Mouse (Mus musculus): Measurements from ENCODE around the gene Rhbdf1. TPM values are rescaled to one million over a fixed set of nuclear protein-coding genes. Genes with fewer than 3 reads are reported as not detected.

Rhbdf1 gene
- polyA plus RNA-seq, 1 experiment from 2014 or later = 51.5 TPM

GRCm38 (mm10) chr11:32234816-32235485 lies 12.9 kb upstream of the Rhbdf1 start:
- H3K27ac ChIP-seq (ENCODE audit: low read length) = peak overlapping the region; percentile 49
- H3K4me1 ChIP-seq (ENCODE audit: control insufficient read depth, insufficient read depth, low read length) = peaks cover 22% of the 10 kb centered on the region
- 84% methylated on average over 6 of the region's 6 CpGs for WGBS
- no peak overlapping the region for H3K4me3 ChIP-seq (ENCODE audit: low read length)
- no peak for ATAC-seq
- peaks cover 9% of the 10 kb centered on the region; the same call in 1 of the 2 replicates for H3K36me3 ChIP-seq (ENCODE audit: control insufficient read depth, insufficient read depth, low read length)
- H3K27me3 ChIP-seq (replicated peaks; ENCODE audit: control insufficient read depth, insufficient read depth, low read length) = no peaks in the 10 kb centered on the region
- H3K4me2 ChIP-seq (ENCODE audit: low read depth, low read length) = no peak overlapping the region
- no peaks in the 10 kb centered on the region for H3K9me3 ChIP-seq (ENCODE audit: control insufficient read depth, low read length)
- no peak overlapping the region for H3K9ac ChIP-seq (ENCODE audit: low read depth, low read length)

- Histone ChIP-seq H3K4me3 (ENCODE audit: low read length) (no peak overlapping the region), H3K9ac (ENCODE audit: low read depth, low read length) (no peak overlapping the region), H3K36me3 (ENCODE audit: control insufficient read depth, insufficient read depth, low read length) (peaks cover 11% of the 10 kb centered on the region; the same call in 1 of the 2 replicates), H3K9me3 (ENCODE audit: control insufficient read depth, low read length) (no peaks in the 10 kb centered on the region), H3K27ac (ENCODE audit: low read length) (no peak overlapping the region), H3K4me2 (ENCODE audit: low read depth, low read length) (no peak overlapping the region), H3K4me1 (ENCODE audit: control insufficient read depth, insufficient read depth, low read length) (peaks cover 22% of the 10 kb centered on the region), H3K27me3 (replicated peaks; ENCODE audit: control insufficient read depth, insufficient read depth, low read length) (no peaks in the 10 kb centered on the region)
- ATAC-seq = no peak
- WGBS = 89% methylated on average over 3 of the region's 3 CpGs
These were observed 11.8 kb upstream of the Rhbdf1 start for GRCm38 (mm10) chr11:32233895-32234294.

GRCm38 (mm10) chr11:32232848-32233247 lies 10.7 kb upstream of the Rhbdf1 start:
- Histone ChIP-seq H3K4me3 (ENCODE audit: low read length) (no peak overlapping the region), H3K36me3 (ENCODE audit: control insufficient read depth, insufficient read depth, low read length) (peaks cover 14% of the 10 kb centered on the region; the same call in 1 of the 2 replicates), H3K4me1 (ENCODE audit: control insufficient read depth, insufficient read depth, low read length) (peaks cover 18% of the 10 kb centered on the region), H3K4me2 (ENCODE audit: low read depth, low read length) (no peak overlapping the region), H3K9me3 (ENCODE audit: control insufficient read depth, low read length) (no peaks in the 10 kb centered on the region), H3K9ac (ENCODE audit: low read depth, low read length) (no peak overlapping the region), H3K27ac (ENCODE audit: low read length) (no peak overlapping the region), H3K27me3 (replicated peaks; ENCODE audit: control insufficient read depth, insufficient read depth, low read length) (no peaks in the 10 kb centered on the region)
- 80% methylated on average over 10 of the region's 10 CpGs for WGBS
- ATAC-seq = peak; percentile 40

- Histone ChIP-seq H3K27me3 (replicated peaks; ENCODE audit: control insufficient read depth, insufficient read depth, low read length) (no peaks in the 10 kb centered on the region), H3K4me2 (ENCODE audit: low read depth, low read length) (no peak overlapping the region), H3K4me1 (ENCODE audit: control insufficient read depth, insufficient read depth, low read length) (peaks cover 20% of the 10 kb centered on the region), H3K27ac (ENCODE audit: low read length) (no peak overlapping the region), H3K4me3 (ENCODE audit: low read length) (no peak overlapping the region), H3K9me3 (ENCODE audit: control insufficient read depth, low read length) (no peaks in the 10 kb centered on the region), H3K36me3 (ENCODE audit: control insufficient read depth, insufficient read depth, low read length) (peaks cover 14% of the 10 kb centered on the region; the same call in 1 of the 2 replicates), H3K9ac (ENCODE audit: low read depth, low read length) (no peak overlapping the region)
- no peak for ATAC-seq
- WGBS = 94% methylated on average over 2 of the region's 2 CpGs
These were observed 9.0 kb upstream of the Rhbdf1 start for GRCm38 (mm10) chr11:32231125-32231524.

GRCm38 (mm10) chr11:32230220-32230619 lies 8.1 kb upstream of the Rhbdf1 start:
- Histone ChIP-seq H3K4me1 (ENCODE audit: control insufficient read depth, insufficient read depth, low read length) (peaks cover 22% of the 10 kb centered on the region), H3K9ac (ENCODE audit: low read depth, low read length) (no peak overlapping the region), H3K36me3 (ENCODE audit: control insufficient read depth, insufficient read depth, low read length) (peaks cover 14% of the 10 kb centered on the region; the same call in 1 of the 2 replicates), H3K4me2 (ENCODE audit: low read depth, low read length) (no peak overlapping the region), H3K9me3 (ENCODE audit: control insufficient read depth, low read length) (no peaks in the 10 kb centered on the region), H3K27ac (ENCODE audit: low read length) (no peak overlapping the region), H3K27me3 (replicated peaks; ENCODE audit: control insufficient read depth, insufficient read depth, low read length) (no peaks in the 10 kb centered on the region), H3K4me3 (ENCODE audit: low read length) (no peak overlapping the region)
- WGBS = 79% methylated on average over 4 of the region's 4 CpGs
- ATAC-seq = no peak

- Histone ChIP-seq H3K27me3 (replicated peaks; ENCODE audit: control insufficient read depth, insufficient read depth, low read length) (no peaks in the 10 kb centered on the region), H3K4me2 (ENCODE audit: low read depth, low read length) (no peak overlapping the region), H3K36me3 (ENCODE audit: control insufficient read depth, insufficient read depth, low read length) (peaks cover 11% of the 10 kb centered on the region; the same call in 1 of the 2 replicates), H3K4me1 (ENCODE audit: control insufficient read depth, insufficient read depth, low read length) (peaks cover 30% of the 10 kb centered on the region), H3K4me3 (ENCODE audit: low read length) (no peak overlapping the region), H3K9me3 (ENCODE audit: control insufficient read depth, low read length) (no peaks in the 10 kb centered on the region), H3K9ac (ENCODE audit: low read depth, low read length) (no peak overlapping the region), H3K27ac (ENCODE audit: low read length) (no peak overlapping the region)
- no peak for ATAC-seq
- WGBS = 90% methylated on average over 3 of the region's 3 CpGs
These were observed 6.3 kb upstream of the Rhbdf1 start for GRCm38 (mm10) chr11:32228292-32228845.

GRCm38 (mm10) chr11:32227555-32227954 lies 5.5 kb upstream of the Rhbdf1 start:
- peaks cover 38% of the 10 kb centered on the region for H3K4me1 ChIP-seq (ENCODE audit: control insufficient read depth, insufficient read depth, low read length)
- H3K4me2 ChIP-seq (ENCODE audit: low read depth, low read length) = no peak overlapping the region
- H3K27me3 ChIP-seq (replicated peaks; ENCODE audit: control insufficient read depth, insufficient read depth, low read length) = no peaks in the 10 kb centered on the region
- H3K27ac ChIP-seq (ENCODE audit: low read length) = no peak overlapping the region
- ATAC-seq = no peak
- H3K9ac ChIP-seq (ENCODE audit: low read depth, low read length) = no peak overlapping the region
- 88% methylated on average over 9 of the region's 9 CpGs for WGBS
- H3K9me3 ChIP-seq (ENCODE audit: control insufficient read depth, low read length) = no peaks in the 10 kb centered on the region
- H3K4me3 ChIP-seq (ENCODE audit: low read length) = no peak overlapping the region
- H3K36me3 ChIP-seq (ENCODE audit: control insufficient read depth, insufficient read depth, low read length) = peaks cover 11% of the 10 kb centered on the region; the same call in 1 of the 2 replicates

- Histone ChIP-seq H3K4me3 (ENCODE audit: low read length) (peak overlapping the region; percentile 71), H3K27ac (ENCODE audit: low read length) (peak overlapping the region; percentile 96), H3K9ac (ENCODE audit: low read depth, low read length) (peak overlapping the region; percentile 86), H3K4me1 (ENCODE audit: control insufficient read depth, insufficient read depth, low read length) (peaks cover 41% of the 10 kb centered on the region), H3K4me2 (ENCODE audit: low read depth, low read length) (peak overlapping the region; percentile 70), H3K36me3 (ENCODE audit: control insufficient read depth, insufficient read depth, low read length) (peaks cover 9% of the 10 kb centered on the region; the same call in 1 of the 2 replicates), H3K9me3 (ENCODE audit: control insufficient read depth, low read length) (no peaks in the 10 kb centered on the region), H3K27me3 (replicated peaks; ENCODE audit: control insufficient read depth, insufficient read depth, low read length) (no peaks in the 10 kb centered on the region)
- 39% methylated on average over 1 of the region's 1 CpGs for WGBS
- no peak for ATAC-seq
These were observed 4.9 kb upstream of the Rhbdf1 start for GRCm38 (mm10) chr11:32227041-32227440.

GRCm38 (mm10) chr11:32226124-32226871 lies 4.2 kb upstream of the Rhbdf1 start, which contains the start of gene Mpg:
Gene Mpg, plus strand, starts transcription at chr11:32226505.
- WGBS = 3% methylated on average over 47 of the region's 47 CpGs
- H3K9me3 ChIP-seq (ENCODE audit: control insufficient read depth, low read length) = no peaks in the 10 kb centered on the region
- H3K4me1 ChIP-seq (ENCODE audit: control insufficient read depth, insufficient read depth, low read length) = peaks cover 41% of the 10 kb centered on the region
- ATAC-seq = peak; percentile 66
- peak within 1 kb of the TSS; percentile 70 for H3K4me2 ChIP-seq (ENCODE audit: low read depth, low read length)
- H3K36me3 ChIP-seq (ENCODE audit: control insufficient read depth, insufficient read depth, low read length) = peaks cover 5% of the 10 kb centered on the region; the same call in 1 of the 2 replicates
- H3K4me3 ChIP-seq (ENCODE audit: low read length) = peak within 1 kb of the TSS; percentile 71
- H3K27ac ChIP-seq (ENCODE audit: low read length) = peak within 1 kb of the TSS; percentile 96
- peak within 1 kb of the TSS; percentile 86 for H3K9ac ChIP-seq (ENCODE audit: low read depth, low read length)
- H3K27me3 ChIP-seq (replicated peaks; ENCODE audit: control insufficient read depth, insufficient read depth, low read length) = no peaks in the 10 kb centered on the region
